Mouse (Mus musculus): ENCODE data around the gene Arnt2. TPM values are rescaled to one million over a fixed set of nuclear protein-coding genes. Genes with fewer than 3 reads are reported as not detected.

Gene Arnt2
- total and polyA plus RNA-seq, 3 experiments: 0.03 to 0.27 (median 0.17) TPM

DNA sequence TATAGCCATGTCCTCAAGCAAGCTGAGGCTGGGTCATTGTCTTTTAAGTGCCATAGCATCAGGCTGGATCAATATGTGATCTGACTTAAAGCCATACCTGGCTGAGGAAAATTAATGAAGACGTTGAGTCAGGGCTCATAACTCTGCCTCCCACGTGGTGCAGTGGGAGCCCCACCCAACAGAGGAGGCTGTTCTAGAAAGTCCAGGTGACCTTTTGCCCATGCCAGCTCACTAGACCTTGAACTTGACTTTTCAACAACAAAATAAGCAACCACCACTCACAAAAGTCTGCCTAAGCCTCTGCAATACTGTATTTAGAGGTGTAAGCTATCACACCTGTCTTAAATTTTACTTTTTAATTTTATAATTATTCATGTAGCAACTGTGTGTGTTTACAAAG is 24.9 kb upstream of the Arnt2 start:
- Histone ChIP-seq H3K9ac (ENCODE audit: insufficient read depth, low read depth) (no peak overlapping the region), H3K27me3 (replicated peaks) (no peaks in the 10 kb centered on the region), H3K9me3 (replicated peaks; ENCODE audit: low read length) (no peaks in the 10 kb centered on the region), H3K4me2 (ENCODE audit: insufficient read depth, low read depth, poor library complexity, severe bottlenecking) (no peak overlapping the region), H3K4me3 (replicated peaks in 1 of 3; ENCODE audit: low read depth in 2 of 3, low read length in 2 of 3, poor library complexity in 1 of 3) (no peak overlapping the region), H3K4me1 (ENCODE audit: control insufficient read depth in 1 of 2, insufficient read depth in 2 of 2) (no peaks in the 10 kb centered on the region), H3K36me3 (replicated peaks in 1 of 2; ENCODE audit: control insufficient read depth in 1 of 2, insufficient read depth in 1 of 2, low read length in 1 of 2) (no peaks in the 10 kb centered on the region), H3K79me2 (replicated peaks; ENCODE audit: control insufficient read depth, extremely low read depth, insufficient read depth, poor library complexity, severe bottlenecking) (no peaks in the 10 kb centered on the region), H3K27ac (ENCODE audit: insufficient read depth, low read depth) (no peak overlapping the region)
- DNase-seq (ENCODE audit: extremely low read depth): no peak
- TF ChIP-seq MYC (IDR thresholded peaks at IDR 0.05; ENCODE audit: low read depth, low read length) (no peak), TCF12 (IDR thresholded peaks at IDR 0.05; ENCODE audit: low read depth, low read length) (no peak), USF2 (conservative IDR thresholded peaks at IDR 0.05; ENCODE audit: low read depth, low read length) (no peak), ZKSCAN1 (IDR thresholded peaks at IDR 0.05; ENCODE audit: borderline replicate concordance, low read depth, low read length) (no peak), CTCF (conservative IDR thresholded peaks at IDR 0.05 in 1 of 2, IDR thresholded peaks at IDR 0.05 in 1 of 2; ENCODE audit: low read depth in 2 of 2, low read length in 2 of 2) (no peak), CHD1 (IDR thresholded peaks at IDR 0.05; ENCODE audit: low read depth, low read length) (no peak), EP300 (IDR thresholded peaks at IDR 0.05; ENCODE audit: low read length) (no peak), ZNF384 (IDR thresholded peaks at IDR 0.05; ENCODE audit: low read depth, low read length) (no peak), MAFK (IDR thresholded peaks at IDR 0.05; ENCODE audit: insufficient replicate concordance, low read length) (no peak), ZC3H11A (IDR thresholded peaks at IDR 0.05; ENCODE audit: low read depth, low read length) (no peak), JUN (IDR thresholded peaks at IDR 0.05; ENCODE audit: insufficient read depth, low read depth, low read length) (no peak), MAX (IDR thresholded peaks at IDR 0.05; ENCODE audit: low read length) (no peak), CHD2 (IDR thresholded peaks at IDR 0.05; ENCODE audit: low read length) (no peak), GABPA (IDR thresholded peaks at IDR 0.05; ENCODE audit: insufficient replicate concordance, low read depth, low read length) (no peak), IRF4 (IDR thresholded peaks at IDR 0.05; ENCODE audit: low read depth, low read length) (no peak)
- in situ Hi-C loops (cut with MboI; ENCODE audit: low pct_ligation_motif_present, low pct_unique_long_range_greater_than_20kb, low sequenced_read_pairs): loop anchor here (25.0 kb wide), 1 partner anchor 352 kb away; no protein-coding TSS in a partner anchor
- dilution Hi-C loops (cut with MboI; ENCODE audit: extremely low pct_ligation_motif_present, extremely low pct_unique_long_range_greater_than_20kb, low sequenced_read_pairs): no loop called here

DNA sequence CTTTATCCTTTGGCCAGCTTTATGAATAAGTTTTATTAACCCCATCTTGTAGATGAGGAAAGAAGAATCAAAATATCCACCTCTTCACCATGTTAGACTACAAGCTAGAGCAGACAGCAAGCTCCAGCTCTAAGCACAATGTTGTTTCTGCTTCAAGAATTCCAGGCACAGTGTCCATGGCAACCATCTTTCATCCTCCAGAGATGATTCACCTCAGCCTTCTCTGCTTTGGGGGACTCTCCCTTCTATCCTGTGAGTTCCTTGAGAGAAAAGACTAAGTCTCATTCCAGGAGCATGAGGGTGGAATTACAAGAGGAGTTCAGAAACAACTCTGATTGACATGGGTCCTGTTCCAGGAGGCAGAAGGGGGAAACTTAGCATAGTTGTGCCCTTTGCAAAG is 22.2 kb upstream of the Arnt2 start:
- Histone ChIP-seq H3K27ac (ENCODE audit: insufficient read depth, low read depth) (no peak overlapping the region), H3K27me3 (replicated peaks) (no peaks in the 10 kb centered on the region), H3K36me3 (replicated peaks in 1 of 2; ENCODE audit: control insufficient read depth in 1 of 2, insufficient read depth in 1 of 2, low read length in 1 of 2) (no peaks in the 10 kb centered on the region), H3K4me3 (replicated peaks in 1 of 3; ENCODE audit: low read depth in 2 of 3, low read length in 2 of 3, poor library complexity in 1 of 3) (no peak overlapping the region), H3K9ac (ENCODE audit: insufficient read depth, low read depth) (no peak overlapping the region), H3K9me3 (replicated peaks; ENCODE audit: low read length) (no peaks in the 10 kb centered on the region), H3K79me2 (replicated peaks; ENCODE audit: control insufficient read depth, extremely low read depth, insufficient read depth, poor library complexity, severe bottlenecking) (no peaks in the 10 kb centered on the region), H3K4me1 (ENCODE audit: control insufficient read depth in 1 of 2, insufficient read depth in 2 of 2) (no peaks in the 10 kb centered on the region), H3K4me2 (ENCODE audit: insufficient read depth, low read depth, poor library complexity, severe bottlenecking) (no peak overlapping the region)
- TF ChIP-seq GABPA (IDR thresholded peaks at IDR 0.05; ENCODE audit: insufficient replicate concordance, low read depth, low read length) (no peak), POLR2A (IDR thresholded peaks at IDR 0.05; ENCODE audit: low read depth, low read length) (no peak), SMC3 (IDR thresholded peaks at IDR 0.05; ENCODE audit: low read depth, low read length) (no peak), MAZ (IDR thresholded peaks at IDR 0.05; ENCODE audit: low read depth, low read length) (no peak), USF1 (IDR thresholded peaks at IDR 0.05; ENCODE audit: low read depth, low read length) (no peak), E2F4 (IDR thresholded peaks at IDR 0.05; ENCODE audit: insufficient replicate concordance, low read depth, low read length) (no peak), MAX (IDR thresholded peaks at IDR 0.05; ENCODE audit: low read length) (no peak), USF2 (conservative IDR thresholded peaks at IDR 0.05; ENCODE audit: low read depth, low read length) (no peak), SIN3A (IDR thresholded peaks at IDR 0.05; ENCODE audit: low read length) (no peak), CTCF (conservative IDR thresholded peaks at IDR 0.05 in 1 of 2, IDR thresholded peaks at IDR 0.05 in 1 of 2; ENCODE audit: low read depth in 2 of 2, low read length in 2 of 2) (no peak), MAFK (IDR thresholded peaks at IDR 0.05; ENCODE audit: insufficient replicate concordance, low read length) (no peak), POLR2AphosphoS2 (IDR thresholded peaks at IDR 0.05; ENCODE audit: low read depth, low read length) (no peak), RCOR1 (conservative IDR thresholded peaks at IDR 0.05; ENCODE audit: low read depth, low read length) (no peak), ZNF384 (IDR thresholded peaks at IDR 0.05; ENCODE audit: low read depth, low read length) (no peak), ZMIZ1 (IDR thresholded peaks at IDR 0.05; ENCODE audit: low read depth, low read length) (no peak), RAD21 (IDR thresholded peaks at IDR 0.05; ENCODE audit: low read depth, low read length) (no peak), ETS1 (conservative IDR thresholded peaks at IDR 0.05; ENCODE audit: low read depth, low read length) (no peak), JUN (IDR thresholded peaks at IDR 0.05; ENCODE audit: insufficient read depth, low read depth, low read length) (no peak), CHD1 (IDR thresholded peaks at IDR 0.05; ENCODE audit: low read depth, low read length) (no peak), EP300 (IDR thresholded peaks at IDR 0.05; ENCODE audit: low read length) (no peak)
- in situ Hi-C loops (cut with MboI; ENCODE audit: low pct_ligation_motif_present, low pct_unique_long_range_greater_than_20kb, low sequenced_read_pairs): loop anchor here (25.0 kb wide), 1 partner anchor 355 kb away; no protein-coding TSS in a partner anchor
- dilution Hi-C loops (cut with MboI; ENCODE audit: extremely low pct_ligation_motif_present, extremely low pct_unique_long_range_greater_than_20kb, low sequenced_read_pairs): no loop called here
- no peak for DNase-seq (ENCODE audit: extremely low read depth)
